Mouse (Mus musculus) lung, postnatal 4 days (tissue): ENCODE data around the gene Ttll10.

Source experiments
- DNase-seq, 2 experiments: peaks; one replicate each; pipeline ENCODE4 v3.0.0; 2021

Ttll10 gene

GRCm38 (mm10) chr4:156065156-156065894 is 6.1 kb upstream of the Ttll10 start:
- no peak for DNase-seq

- no peak for DNase-seq
These were observed 5.3 kb upstream of the Ttll10 start for GRCm38 (mm10) chr4:156064510-156064897.

GRCm38 (mm10) chr4:156063861-156064509 is 4.8 kb upstream of the Ttll10 start:
- DNase-seq: no peak

GRCm38 (mm10) chr4:156059713-156060112 is 499 bp upstream of the Ttll10 start:
- DNase-seq: peak; percentile 84 to 94

GRCm38 (mm10) chr4:156058826-156059225 is 388 bp downstream of the Ttll10 start:
- peak in 1 of 2 experiments; percentile 14 for DNase-seq

- DNase-seq: no peak
These were observed 1.5 kb downstream of the Ttll10 start for GRCm38 (mm10) chr4:156057702-156058101.

GRCm38 (mm10) chr4:156055173-156055572 is 4.0 kb downstream of the Ttll10 start:
- DNase-seq: no peak

GRCm38 (mm10) chr4:156054606-156055005 is 4.6 kb downstream of the Ttll10 start:
- no peak for DNase-seq

GRCm38 (mm10) chr4:156054130-156054529 is 5.1 kb downstream of the Ttll10 start:
- no peak for DNase-seq

- DNase-seq: no peak
These were observed 6.1 kb downstream of the Ttll10 start for GRCm38 (mm10) chr4:156053113-156053512.

GRCm38 (mm10) chr4:156050391-156050980 is 8.7 kb downstream of the Ttll10 start:
- DNase-seq: peak in 1 of 2 experiments; percentile 14

GRCm38 (mm10) chr4:156049779-156050178 is 9.4 kb downstream of the Ttll10 start:
- DNase-seq: no peak

- no peak for DNase-seq
These were observed 14.5 kb downstream of the Ttll10 start for GRCm38 (mm10) chr4:156044754-156045153.

GRCm38 (mm10) chr4:156034901-156035300 is 24.3 kb downstream of the Ttll10 start:
- DNase-seq: no peak

- DNase-seq: no peak
These were observed 24.9 kb downstream of the Ttll10 start for GRCm38 (mm10) chr4:156034301-156034700.

- peak; percentile 53 to 68 for DNase-seq
These were observed 25.6 kb downstream of the Ttll10 start for GRCm38 (mm10) chr4:156033476-156034119.

GRCm38 (mm10) chr4:156032856-156033255 is 26.4 kb downstream of the Ttll10 start:
- DNase-seq: no peak

- peak; percentile 81 to 85 for DNase-seq
These were observed 27.4 kb downstream of the Ttll10 start for GRCm38 (mm10) chr4:156031593-156032391.

GRCm38 (mm10) chr4:156031255-156031592 is 28.0 kb downstream of the Ttll10 start:
- DNase-seq: no peak

GRCm38 (mm10) chr4:156030651-156031118 is 28.5 kb downstream of the Ttll10 start:
- no peak for DNase-seq

- DNase-seq: no peak
These were observed 30.6 kb downstream of the Ttll10 start for GRCm38 (mm10) chr4:156028580-156028979.

- peak; percentile 59 to 68 for DNase-seq
These were observed 33.2 kb downstream of the Ttll10 start, which contains the start of gene Tnfrsf18 for GRCm38 (mm10) chr4:156026013-156026412. TSS of gene Tnfrsf18 (plus strand) at chr4:156026164.
